Mouse (Mus musculus): ENCODE data around the gene Nkx2-3. TPM values are rescaled to one million over a fixed set of nuclear protein-coding genes. Genes with fewer than 3 reads are reported as not detected.

The Nkx2-3 gene
- polyA plus RNA-seq (2015; fragmentation: Nextera tagmentation; extraction: Ambion mirVana), result 2.7 and 3.4 TPM in 2 replicates

- Histone ChIP-seq H3K36me3 (no peaks in the 10 kb centered on the region), H3K27ac (replicated peaks) (no peak within 1 kb of the TSS), H3K4me1 (peaks cover 48% of the 10 kb centered on the region), H3K4me3 (replicated peaks) (peak within 1 kb of the TSS; percentile 27), H3K9me3 (replicated peaks) (no peaks in the 10 kb centered on the region), H3K9ac (no peak within 1 kb of the TSS), H3K4me2 (replicated peaks) (no peak within 1 kb of the TSS; the same call in 1 of the 2 replicates), H3K27me3 (peaks cover 93% of the 10 kb centered on the region)
- ATAC-seq (ENCODE audit: insufficient number of reproducible peaks, low FRiP score, low TSS enrichment, low read depth), result no peak
- WGBS, result 2% methylated on average over 24 of the region's 24 CpGs
Measured at GRCm38 (mm10) chr19:43612051-43612450, at the start of gene Nkx2-3. Nkx2-3 (plus strand) TSS chr19:43612325.

GRCm38 (mm10) chr19:43563166-43563565 lies 49.0 kb upstream of the Nkx2-3 start:
- H3K36me3 ChIP-seq, result no peaks in the 10 kb centered on the region
- ATAC-seq (ENCODE audit: insufficient number of reproducible peaks, low FRiP score, low TSS enrichment, low read depth), result no peak
- H3K27me3 ChIP-seq, result peaks cover 10% of the 10 kb centered on the region
- no peaks in the 10 kb centered on the region for H3K4me1 ChIP-seq
- no peak overlapping the region for H3K9ac ChIP-seq
- H3K4me2 ChIP-seq (replicated peaks), result no peak overlapping the region
- no peaks in the 10 kb centered on the region for H3K9me3 ChIP-seq (replicated peaks)
- WGBS, result 61% methylated on average over 5 of the region's 5 CpGs
- no peak overlapping the region for H3K4me3 ChIP-seq (replicated peaks)
- H3K27ac ChIP-seq (replicated peaks), result no peak overlapping the region

DNA sequence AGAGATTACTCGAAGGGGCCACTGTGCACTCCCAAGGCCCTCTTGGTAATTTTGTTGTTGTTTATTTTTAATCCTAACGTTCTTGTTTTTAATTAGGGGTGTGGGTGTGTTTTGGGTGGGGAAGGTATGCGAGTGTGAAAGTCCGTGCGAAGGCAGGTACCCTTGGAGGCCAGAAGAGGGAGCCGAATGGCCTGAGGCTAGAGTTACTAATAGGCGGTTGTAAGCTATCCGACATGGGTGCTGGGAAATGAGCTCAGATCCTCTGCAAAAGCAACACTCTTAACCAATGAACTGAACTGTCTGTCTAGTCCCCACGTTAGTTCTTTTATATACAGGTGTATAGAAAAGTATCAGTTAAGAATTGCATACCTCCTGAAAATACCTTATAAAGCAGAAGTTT lies 43.8 kb upstream of the Nkx2-3 start:
- no peaks in the 10 kb centered on the region for H3K36me3 ChIP-seq
- no peaks in the 10 kb centered on the region for H3K9me3 ChIP-seq (replicated peaks)
- no peak overlapping the region for H3K4me2 ChIP-seq (replicated peaks)
- H3K4me3 ChIP-seq (replicated peaks), result no peak overlapping the region
- no peak for ATAC-seq (ENCODE audit: insufficient number of reproducible peaks, low FRiP score, low TSS enrichment, low read depth)
- H3K9ac ChIP-seq, result no peak overlapping the region
- 0 out of 2 replicates have a peak, but pooled peaks cover 4% of the 10 kb centered on the region for H3K4me1 ChIP-seq
- WGBS, result 37% methylated on average over 9 of the region's 9 CpGs
- no peak overlapping the region for H3K27ac ChIP-seq (replicated peaks)
- peaks cover 51% of the 10 kb centered on the region for H3K27me3 ChIP-seq

DNA sequence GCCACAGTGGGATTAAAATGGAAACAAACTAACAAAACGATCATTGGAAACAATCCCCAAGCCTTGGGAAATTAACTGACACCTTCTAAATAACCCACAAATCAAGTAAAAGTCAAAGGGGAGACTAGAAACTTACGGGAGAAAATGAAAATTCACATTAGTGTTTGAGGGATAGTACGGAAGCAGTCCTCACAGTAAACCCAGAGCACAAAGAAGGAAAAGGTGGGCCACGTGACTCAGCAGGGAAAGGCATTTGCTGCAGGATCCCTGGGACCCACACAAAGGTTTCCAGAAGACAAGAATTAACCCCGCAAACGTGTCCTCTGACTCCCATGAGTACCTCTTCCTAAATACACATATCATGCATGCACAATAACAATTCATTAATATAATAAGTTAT lies 43.0 kb upstream of the Nkx2-3 start:
- H3K27ac ChIP-seq (replicated peaks), result no peak overlapping the region
- WGBS, result 32% methylated on average over 6 of the region's 6 CpGs
- peaks cover 59% of the 10 kb centered on the region for H3K27me3 ChIP-seq
- no peaks in the 10 kb centered on the region for H3K9me3 ChIP-seq (replicated peaks)
- no peaks in the 10 kb centered on the region for H3K36me3 ChIP-seq
- H3K9ac ChIP-seq, result no peak overlapping the region
- ATAC-seq (ENCODE audit: insufficient number of reproducible peaks, low FRiP score, low TSS enrichment, low read depth), result no peak
- H3K4me2 ChIP-seq (replicated peaks), result no peak overlapping the region
- no peak overlapping the region for H3K4me3 ChIP-seq (replicated peaks)
- 0 out of 2 replicates have a peak, but pooled peaks cover 4% of the 10 kb centered on the region for H3K4me1 ChIP-seq

DNA sequence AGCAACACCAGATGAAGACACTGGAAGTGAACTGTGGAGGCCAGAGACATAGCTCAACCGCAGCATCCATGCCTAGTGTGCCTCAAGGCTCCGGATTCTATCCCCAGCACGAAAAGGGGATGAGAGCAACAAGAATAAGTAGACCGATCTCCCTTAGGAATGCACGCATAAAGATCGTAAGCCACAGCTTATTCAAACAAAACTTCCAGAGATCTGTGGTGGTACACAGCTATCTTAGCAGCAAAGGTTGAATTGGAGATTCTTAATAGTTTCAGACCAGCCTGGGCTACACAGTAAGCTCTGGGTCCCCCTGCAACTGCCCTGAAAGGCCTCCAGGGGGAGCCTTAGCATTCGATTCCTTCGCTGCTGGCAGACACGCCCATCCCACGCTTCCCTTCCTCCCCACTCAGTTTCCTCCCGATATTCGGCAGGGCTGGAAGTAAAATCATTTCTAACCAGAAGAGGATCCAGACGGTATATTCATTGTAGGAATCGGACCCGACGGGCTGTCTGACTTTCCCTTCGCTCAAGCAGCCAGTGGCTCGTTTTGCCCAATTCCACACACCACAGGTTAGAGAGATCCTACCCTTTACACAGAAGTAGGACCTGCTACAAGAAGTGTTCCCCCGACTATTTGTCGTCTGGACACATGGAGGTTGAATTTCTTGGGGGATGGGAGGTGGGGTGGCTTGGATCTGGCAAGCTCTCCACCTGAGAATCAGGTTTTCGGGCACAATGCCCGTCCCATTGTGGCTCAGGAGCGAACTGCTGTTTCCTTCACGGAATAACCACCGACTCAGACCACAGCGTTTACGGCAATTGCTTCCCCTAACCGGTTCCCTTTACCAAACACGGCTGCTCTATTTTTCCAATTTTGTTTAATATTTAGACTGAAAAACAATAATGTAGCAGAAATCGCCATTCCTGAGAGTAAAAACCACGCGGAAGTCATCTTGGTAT lies 41.0 kb upstream of the Nkx2-3 start:
- Histone ChIP-seq H3K27me3 (peaks cover 73% of the 10 kb centered on the region), H3K27ac (replicated peaks) (no peak overlapping the region), H3K9me3 (replicated peaks) (no peaks in the 10 kb centered on the region), H3K36me3 (no peaks in the 10 kb centered on the region), H3K4me1 (0 out of 2 replicates have a peak, but pooled peaks cover 4% of the 10 kb centered on the region), H3K4me2 (replicated peaks) (peak overlapping the region; percentile 76), H3K4me3 (replicated peaks) (peak overlapping the region; percentile 43), H3K9ac (peak overlapping the region; percentile 28; the same call in 1 of the 2 replicates)
- 14% methylated on average over 32 of the region's 32 CpGs for WGBS
- ATAC-seq (ENCODE audit: insufficient number of reproducible peaks, low FRiP score, low TSS enrichment, low read depth), result 0 out of 2 replicates have a peak, but pooled peaks have one; percentile 43

DNA sequence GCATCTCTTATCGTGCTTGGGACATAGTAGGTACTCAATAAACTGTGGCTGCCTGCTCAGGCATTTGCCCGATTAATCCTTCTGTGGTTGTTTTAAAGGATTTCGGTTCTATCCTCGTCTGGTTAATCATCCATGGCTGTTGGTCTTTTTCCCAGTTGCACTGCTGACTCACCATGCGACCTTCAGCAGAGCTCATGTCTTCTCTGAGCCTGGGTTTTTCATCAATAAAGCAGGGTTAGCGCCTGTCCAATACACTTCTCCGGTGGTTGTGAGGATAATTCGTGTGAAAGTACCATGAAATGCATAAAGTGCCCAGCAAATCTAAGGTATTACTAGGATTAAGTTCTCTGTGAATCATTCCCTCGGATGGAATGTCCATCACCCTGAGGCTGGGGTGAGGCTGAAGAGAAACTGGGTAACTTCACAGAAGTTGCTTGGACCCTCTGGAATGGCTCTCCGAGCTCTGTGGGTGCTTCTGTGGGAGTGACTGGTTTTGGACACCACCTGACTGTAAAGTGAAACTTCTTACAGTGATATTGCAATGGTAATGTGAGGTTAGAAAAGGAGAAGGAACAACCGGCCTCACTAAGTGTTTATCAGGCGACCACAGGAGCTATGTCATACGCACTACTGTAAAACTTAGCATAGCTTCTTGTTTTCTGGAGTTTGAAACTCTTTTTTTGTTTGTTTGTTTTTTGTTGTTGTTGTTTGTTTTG lies 32.9 kb upstream of the Nkx2-3 start:
- no peak overlapping the region for H3K27ac ChIP-seq (replicated peaks)
- no peak for ATAC-seq (ENCODE audit: insufficient number of reproducible peaks, low FRiP score, low TSS enrichment, low read depth)
- H3K4me2 ChIP-seq (replicated peaks), result no peak overlapping the region
- H3K4me1 ChIP-seq, result no peaks in the 10 kb centered on the region
- peaks cover 71% of the 10 kb centered on the region for H3K27me3 ChIP-seq
- 69% methylated on average over 13 of the region's 13 CpGs for WGBS
- H3K9me3 ChIP-seq (replicated peaks), result no peaks in the 10 kb centered on the region
- no peak overlapping the region for H3K9ac ChIP-seq
- no peaks in the 10 kb centered on the region for H3K36me3 ChIP-seq
- H3K4me3 ChIP-seq (replicated peaks), result no peak overlapping the region

GRCm38 (mm10) chr19:43581185-43581584 lies 30.9 kb upstream of the Nkx2-3 start:
- peaks cover 77% of the 10 kb centered on the region for H3K27me3 ChIP-seq

GRCm38 (mm10) chr19:43583192-43583591 lies 28.9 kb upstream of the Nkx2-3 start:
- Histone ChIP-seq H3K4me2 (replicated peaks) (no peak overlapping the region), H3K4me3 (replicated peaks) (no peak overlapping the region), H3K27ac (replicated peaks) (no peak overlapping the region), H3K4me1 (peaks cover 4% of the 10 kb centered on the region; the same call in 1 of the 2 replicates), H3K9ac (no peak overlapping the region), H3K36me3 (no peaks in the 10 kb centered on the region), H3K9me3 (replicated peaks) (no peaks in the 10 kb centered on the region), H3K27me3 (peaks cover 87% of the 10 kb centered on the region)
- WGBS, result 16% methylated on average over 4 of the region's 4 CpGs
- ATAC-seq (ENCODE audit: insufficient number of reproducible peaks, low FRiP score, low TSS enrichment, low read depth), result no peak

More at GRCm38 (mm10) chr19:43581185-43581584, 30.9 kb upstream of the Nkx2-3 start:
- H3K27ac ChIP-seq (replicated peaks), result no peak overlapping the region
- no peak overlapping the region for H3K4me2 ChIP-seq (replicated peaks)
- peaks cover 4% of the 10 kb centered on the region; the same call in 1 of the 2 replicates for H3K4me1 ChIP-seq
- no peaks in the 10 kb centered on the region for H3K9me3 ChIP-seq (replicated peaks)
- H3K4me3 ChIP-seq (replicated peaks), result no peak overlapping the region
- no peak for ATAC-seq (ENCODE audit: insufficient number of reproducible peaks, low FRiP score, low TSS enrichment, low read depth)
- H3K9ac ChIP-seq, result no peak overlapping the region
- WGBS, result 75% methylated on average over 2 of the region's 2 CpGs
- H3K36me3 ChIP-seq, result no peaks in the 10 kb centered on the region

GRCm38 (mm10) chr19:43583595-43583994 lies 28.5 kb upstream of the Nkx2-3 start:
- Histone ChIP-seq H3K9ac (no peak overlapping the region), H3K4me2 (replicated peaks) (no peak overlapping the region), H3K9me3 (replicated peaks) (no peaks in the 10 kb centered on the region), H3K36me3 (no peaks in the 10 kb centered on the region), H3K4me3 (replicated peaks) (no peak overlapping the region), H3K27ac (replicated peaks) (no peak overlapping the region), H3K4me1 (peaks cover 4% of the 10 kb centered on the region; the same call in 1 of the 2 replicates), H3K27me3 (peaks cover 89% of the 10 kb centered on the region)
- 6% methylated on average over 17 of the region's 17 CpGs for WGBS
- ATAC-seq (ENCODE audit: insufficient number of reproducible peaks, low FRiP score, low TSS enrichment, low read depth), result no peak

GRCm38 (mm10) chr19:43584788-43585187 lies 27.3 kb upstream of the Nkx2-3 start:
- peaks cover 4% of the 10 kb centered on the region; the same call in 1 of the 2 replicates for H3K4me1 ChIP-seq
- ATAC-seq (ENCODE audit: insufficient number of reproducible peaks, low FRiP score, low TSS enrichment, low read depth), result no peak; the same call in 1 of the 2 replicates
- no peaks in the 10 kb centered on the region for H3K9me3 ChIP-seq (replicated peaks)
- H3K27me3 ChIP-seq, result peaks cover 91% of the 10 kb centered on the region
- no peaks in the 10 kb centered on the region for H3K36me3 ChIP-seq
- H3K4me3 ChIP-seq (replicated peaks), result no peak overlapping the region
- WGBS, result 3% methylated on average over 13 of the region's 13 CpGs
- H3K27ac ChIP-seq (replicated peaks), result no peak overlapping the region
- H3K4me2 ChIP-seq (replicated peaks), result peak overlapping the region; percentile 18
- H3K9ac ChIP-seq, result no peak overlapping the region

DNA sequence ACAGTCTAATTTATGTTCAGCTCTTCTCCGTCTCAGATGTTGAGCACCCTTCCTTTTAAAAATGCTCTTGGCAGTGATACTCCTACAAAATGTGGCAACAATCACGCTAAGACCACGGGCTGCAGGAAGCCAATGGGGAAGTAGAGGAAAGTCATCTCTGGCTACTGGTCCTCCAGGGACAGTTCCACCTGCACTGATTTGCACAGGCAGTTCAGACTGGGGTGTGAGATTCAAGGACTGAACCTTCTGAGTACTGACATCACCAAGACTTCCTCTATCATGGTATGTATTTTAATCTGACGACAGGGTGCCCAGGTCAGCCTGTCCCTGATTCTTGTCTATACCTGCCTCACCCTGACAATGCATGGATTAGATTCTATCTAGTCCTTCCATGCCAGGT lies 20.1 kb upstream of the Nkx2-3 start:
- Histone ChIP-seq H3K9ac (no peak overlapping the region), H3K27ac (replicated peaks) (no peak overlapping the region), H3K27me3 (peaks cover 89% of the 10 kb centered on the region), H3K4me1 (no peaks in the 10 kb centered on the region), H3K4me3 (replicated peaks) (no peak overlapping the region), H3K9me3 (replicated peaks) (no peaks in the 10 kb centered on the region), H3K36me3 (no peaks in the 10 kb centered on the region), H3K4me2 (replicated peaks) (no peak overlapping the region)
- ATAC-seq (ENCODE audit: insufficient number of reproducible peaks, low FRiP score, low TSS enrichment, low read depth), result no peak
- WGBS, result 68% methylated on average over 4 of the region's 4 CpGs

Measured in embryonic facial prominence, embryonic 15.5 days (tissue).